Mouse (Mus musculus) cortical plate, adult 2 months (tissue): ENCODE data around the gene Olfr1195. TPM values are rescaled to one million over a fixed set of nuclear protein-coding genes. Genes with fewer than 3 reads are reported as not detected.
"Not testable (repeated sequence)": the region's sequence is repeated elsewhere in the genome, so short reads cannot be mapped to it uniquely, and the experiment has no call there.

Experiments
- H3K27ac ChIP-seq: fragments of 200-500 bp; 2 replicates; pipeline ENCODE4 v1.5.1; 2012; ENCODE audit warnings: low read length, control low read depth, inconsistent platforms; ENCODE audit not compliant: insufficient read depth
- H3K4me1 ChIP-seq: fragments of 200-500 bp; 2 replicates; pipeline ENCODE4 v1.6.1; 2011; ENCODE audit warnings: low read length; ENCODE audit not compliant: control insufficient read depth, insufficient read depth
- H3K4me3 ChIP-seq: fragments of 200-500 bp; 2 replicates; pipeline ENCODE4 v1.5.1; 2011; ENCODE audit warnings: mild to moderate bottlenecking, low read length, control low read depth; ENCODE audit not compliant: insufficient read depth
- CTCF ChIP-seq: fragments of 200-500 bp; IDR thresholded peaks from 2 replicates; pipeline ENCODE4 v1.5.1; 2011; ENCODE audit warnings: mild to moderate bottlenecking, control low read depth, low read length; ENCODE audit not compliant: insufficient read depth; ENCODE audit errors: extremely low read depth
- POLR2A ChIP-seq: fragments of 200-500 bp; IDR thresholded peaks from 2 replicates; pipeline ENCODE4 v1.6.1; 2011; ENCODE audit warnings: mild to moderate bottlenecking, low read length, control low read depth; ENCODE audit not compliant: insufficient read depth; ENCODE audit errors: extremely low read depth
- polyA plus RNA-seq: library from polyadenylated mRNA; depleted of rRNA; stranded (reverse); fragments of >200 nt; gene quantifications from 2 replicates; pipeline ENCODE4 v1.2.3, GENCODE M21; 2012; rRNA removed

Olfr1195 gene
- polyA plus RNA-seq = not detected in 2 replicates

- no peak within 1 kb of the TSS for H3K4me3 ChIP-seq
- no peak for TF ChIP-seq POLR2A
- TF ChIP-seq CTCF = no peak
- H3K4me1 ChIP-seq = no peaks in the 10 kb centered on the region
- no peak within 1 kb of the TSS for H3K27ac ChIP-seq
Observed at GRCm38 (mm10) chr2:88689087-88689486, at the start of gene Olfr1195. Gene Olfr1195, minus strand, starts transcription at chr2:88689187.

GRCm38 (mm10) chr2:88732266-88732665, 43.3 kb upstream of the Olfr1195 start, which contains the start of gene Olfr1197:
Gene Olfr1197, minus strand, starts transcription at chr2:88732366.
- Histone ChIP-seq H3K4me3 (no peak within 1 kb of the TSS), H3K4me1 (no peaks in the 10 kb centered on the region), H3K27ac (no peak within 1 kb of the TSS)
- TF ChIP-seq CTCF (no peak), POLR2A (no peak)

GRCm38 (mm10) chr2:88704497-88704896, 15.5 kb upstream of the Olfr1195 start, which contains the start of gene Olfr1196:
Gene Olfr1196, minus strand, starts transcription at chr2:88704597.
- no peaks in the 10 kb centered on the region for H3K4me1 ChIP-seq
- H3K27ac ChIP-seq = no peak within 1 kb of the TSS
- TF ChIP-seq POLR2A (no peak), CTCF (no peak)
- H3K4me3 ChIP-seq = no peak within 1 kb of the TSS

GRCm38 (mm10) chr2:88675328-88675727, 13.7 kb downstream of the Olfr1195 start, which contains the start of gene Olfr1193:
Gene Olfr1193, plus strand, starts transcription at chr2:88675628.
- H3K4me3 ChIP-seq, H3K4me1 ChIP-seq, H3K27ac ChIP-seq: not testable (repeated sequence)

GRCm38 (mm10) chr2:88648209-88648608, 40.8 kb downstream of the Olfr1195 start, which contains the start of gene Olfr1192-ps1:
Gene Olfr1192-ps1, plus strand, starts transcription at chr2:88648509.
- no peak within 1 kb of the TSS for H3K27ac ChIP-seq
- no peak within 1 kb of the TSS for H3K4me3 ChIP-seq
- TF ChIP-seq POLR2A = no peak
- no peak for TF ChIP-seq CTCF
- H3K4me1 ChIP-seq = no peaks in the 10 kb centered on the region

GRCm38 (mm10) chr2:88640242-88640641, 48.7 kb downstream of the Olfr1195 start, which contains the start of gene Olfr1191-ps1:
Gene Olfr1191-ps1, plus strand, starts transcription at chr2:88640542.
- H3K4me1 ChIP-seq, H3K27ac ChIP-seq, H3K4me3 ChIP-seq: not testable (repeated sequence)

Other genes starting within 250 kb of the Olfr1195 start
- gene Gm13757, start 240.1 kb downstream of the Olfr1195 start, polyA plus RNA-seq = not detected in 2 replicates
- gene Olfr1183, start 234.3 kb downstream of the Olfr1195 start, polyA plus RNA-seq = not detected in 2 replicates
- gene Olfr1184, start 205.6 kb downstream of the Olfr1195 start, polyA plus RNA-seq = not detected in 2 replicates
- not detected in 2 replicates for gene Olfr1185-ps1, start 195.9 kb downstream of the Olfr1195 start, polyA plus RNA-seq
- not detected in 2 replicates for gene Olfr1186, start 170.6 kb downstream of the Olfr1195 start, polyA plus RNA-seq
- gene Olfr1188, start 132.3 kb downstream of the Olfr1195 start, polyA plus RNA-seq = not detected in 2 replicates
- gene Olfr1189, start 102.7 kb downstream of the Olfr1195 start, polyA plus RNA-seq = not detected in 2 replicates
- not detected in 2 replicates for gene Olfr1191-ps1, start 48.6 kb downstream of the Olfr1195 start, polyA plus RNA-seq
- gene Olfr1192-ps1, start 40.7 kb downstream of the Olfr1195 start, polyA plus RNA-seq = not detected in 2 replicates
- gene Olfr1193, start 13.6 kb downstream of the Olfr1195 start, polyA plus RNA-seq = not detected in 2 replicates
- gene Olfr1196, start 15.4 kb upstream of the Olfr1195 start, polyA plus RNA-seq = not detected in 2 replicates
- gene Olfr1197, start 43.2 kb upstream of the Olfr1195 start, polyA plus RNA-seq = not detected in 2 replicates
- gene Olfr1198, start 62.2 kb upstream of the Olfr1195 start, polyA plus RNA-seq = not detected in 2 replicates
- not detected in 2 replicates for gene Olfr1199, start 71.3 kb upstream of the Olfr1195 start, polyA plus RNA-seq
- not detected in 2 replicates for gene Olfr1200, start 81.3 kb upstream of the Olfr1195 start, polyA plus RNA-seq
- not detected in 2 replicates for gene Olfr1201, start 103.8 kb upstream of the Olfr1195 start, polyA plus RNA-seq
- gene Olfr1202, start 125.3 kb upstream of the Olfr1195 start, polyA plus RNA-seq = not detected in 2 replicates
- gene Olfr1205, start 140.6 kb upstream of the Olfr1195 start, polyA plus RNA-seq = not detected in 2 replicates
- not detected in 2 replicates for gene Olfr1204, start 160.1 kb upstream of the Olfr1195 start, polyA plus RNA-seq
- not detected in 2 replicates for gene Olfr1206, start 174.0 kb upstream of the Olfr1195 start, polyA plus RNA-seq
- not detected in 2 replicates for gene Olfr1208, start 213.1 kb upstream of the Olfr1195 start, polyA plus RNA-seq
- gene Olfr1209, start 226.0 kb upstream of the Olfr1195 start, polyA plus RNA-seq = not detected in 2 replicates
- gene Olfr1211, start 248.9 kb upstream of the Olfr1195 start, polyA plus RNA-seq = not detected in 2 replicates